Mouse (Mus musculus) lung, postnatal 36 days (tissue): ENCODE data around the gene Krit1.
"Not testable (repeated sequence)": the region's sequence is repeated elsewhere in the genome, so short reads cannot be mapped to it uniquely, and the experiment has no call there.

Experiments
- DNase-seq: peaks from one replicate; pipeline ENCODE4 v3.0.0; 2022; ENCODE audit warnings: mixed read lengths

The Krit1 gene

DNA sequence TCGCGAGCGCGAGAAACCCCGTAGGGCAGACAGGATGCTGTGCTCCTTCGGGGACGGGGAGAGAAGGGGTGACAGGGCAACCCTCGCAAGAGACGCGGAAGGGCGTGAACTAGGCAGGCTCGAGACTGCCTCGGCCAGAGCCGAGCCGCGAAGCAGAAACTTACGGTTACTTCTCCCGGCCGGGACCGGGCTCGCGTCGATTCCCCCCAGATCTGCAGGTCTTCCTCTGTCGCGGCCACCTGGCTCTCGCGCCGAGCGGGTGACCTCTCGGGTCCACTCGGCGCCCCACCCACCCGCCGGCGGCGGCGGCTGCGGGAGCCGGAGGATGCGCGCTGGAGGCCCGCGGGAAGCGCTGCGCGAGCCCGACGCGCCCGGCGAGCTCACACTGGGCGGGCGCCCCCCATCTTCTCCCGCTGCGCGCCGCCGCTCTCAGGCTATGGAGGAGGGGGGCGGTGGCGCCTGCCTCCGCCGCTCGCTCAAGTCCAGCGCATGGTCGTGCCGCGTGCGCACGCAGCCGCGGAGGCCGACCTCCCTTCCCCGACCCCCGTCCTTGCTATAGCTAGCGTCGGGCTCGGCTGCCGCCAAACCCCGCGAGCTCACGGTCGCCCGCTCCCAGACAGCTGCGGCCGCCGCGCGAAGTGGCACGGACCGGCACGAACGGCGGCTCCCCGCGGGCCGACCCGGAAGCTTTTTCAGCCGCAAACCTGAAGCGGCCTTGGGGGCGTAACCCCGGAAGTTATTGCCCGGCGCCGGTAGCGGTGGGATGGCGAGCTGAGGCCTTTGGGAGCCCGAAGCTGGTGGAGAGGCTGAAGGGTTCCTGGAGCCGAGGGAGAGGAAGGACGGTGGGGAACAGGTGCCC, at the start of gene Krit1, which contains the start of gene Ankib1:
Gene Krit1 (plus strand): TSS at position 752 of the 859 bp plus-strand sequence.
Gene Ankib1 (minus strand): TSS at position 493 of the 859 bp plus-strand sequence.
- DNase-seq = peak; percentile 91

DNA sequence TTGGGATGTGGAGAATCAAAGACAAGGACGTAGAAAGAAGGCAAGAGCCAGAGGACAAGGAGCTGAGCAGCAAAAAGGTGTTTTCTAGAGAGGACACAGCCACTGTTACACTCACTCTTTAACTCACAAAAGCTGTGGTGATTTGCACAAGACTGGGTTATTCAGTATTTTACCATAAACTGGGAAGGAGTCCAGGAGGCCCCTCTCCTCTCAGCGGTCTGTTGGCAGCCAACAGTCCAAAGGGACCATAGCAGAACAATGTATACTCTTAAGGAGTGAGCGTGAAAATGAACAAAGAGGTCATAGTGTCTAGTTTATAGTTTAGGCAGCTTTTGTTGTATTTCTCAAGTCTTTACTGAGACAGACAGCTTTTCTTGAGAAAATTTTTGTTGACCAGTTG, 31.5 kb upstream of the Krit1 start:
- DNase-seq = no peak

DNA sequence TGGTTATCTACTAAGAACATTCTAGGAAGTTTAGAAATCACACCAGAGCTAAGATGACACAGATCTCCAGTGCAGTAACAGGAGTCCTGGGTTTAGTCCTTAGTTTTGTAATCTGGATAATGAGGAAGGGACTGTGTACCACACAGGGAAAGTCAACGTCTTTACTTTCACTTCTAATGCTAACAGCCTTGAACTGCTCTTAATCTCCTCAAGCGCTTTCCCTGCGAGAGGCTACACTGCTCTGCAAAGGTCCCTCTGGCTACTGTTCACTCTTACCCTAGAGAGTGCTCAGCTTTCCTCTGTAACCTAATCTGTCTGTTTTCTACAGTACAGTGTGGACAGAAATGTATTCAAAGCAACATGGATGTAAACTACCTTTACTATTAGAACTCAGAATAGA, 31.0 kb upstream of the Krit1 start:
- no peak for DNase-seq

DNA sequence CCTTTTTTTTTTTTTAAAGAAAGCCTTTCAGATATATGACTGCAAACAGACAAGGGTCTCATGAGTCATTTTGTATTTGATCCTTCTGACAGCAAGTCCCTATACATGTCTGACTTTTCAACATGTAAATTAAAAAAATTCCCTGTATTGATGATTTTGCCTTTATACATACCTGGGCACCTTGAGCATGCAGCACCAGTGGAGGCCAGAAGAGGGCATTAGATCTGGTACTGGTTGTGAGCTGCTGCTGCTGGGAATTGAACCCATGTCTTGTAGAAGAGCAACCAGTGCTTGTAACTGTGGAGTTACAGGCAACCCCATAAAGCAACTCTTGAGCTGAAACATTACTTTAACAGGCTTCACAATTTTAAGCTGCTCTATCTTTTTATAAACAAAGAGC, 20.3 kb upstream of the Krit1 start:
- peak; percentile 38 for DNase-seq

DNA sequence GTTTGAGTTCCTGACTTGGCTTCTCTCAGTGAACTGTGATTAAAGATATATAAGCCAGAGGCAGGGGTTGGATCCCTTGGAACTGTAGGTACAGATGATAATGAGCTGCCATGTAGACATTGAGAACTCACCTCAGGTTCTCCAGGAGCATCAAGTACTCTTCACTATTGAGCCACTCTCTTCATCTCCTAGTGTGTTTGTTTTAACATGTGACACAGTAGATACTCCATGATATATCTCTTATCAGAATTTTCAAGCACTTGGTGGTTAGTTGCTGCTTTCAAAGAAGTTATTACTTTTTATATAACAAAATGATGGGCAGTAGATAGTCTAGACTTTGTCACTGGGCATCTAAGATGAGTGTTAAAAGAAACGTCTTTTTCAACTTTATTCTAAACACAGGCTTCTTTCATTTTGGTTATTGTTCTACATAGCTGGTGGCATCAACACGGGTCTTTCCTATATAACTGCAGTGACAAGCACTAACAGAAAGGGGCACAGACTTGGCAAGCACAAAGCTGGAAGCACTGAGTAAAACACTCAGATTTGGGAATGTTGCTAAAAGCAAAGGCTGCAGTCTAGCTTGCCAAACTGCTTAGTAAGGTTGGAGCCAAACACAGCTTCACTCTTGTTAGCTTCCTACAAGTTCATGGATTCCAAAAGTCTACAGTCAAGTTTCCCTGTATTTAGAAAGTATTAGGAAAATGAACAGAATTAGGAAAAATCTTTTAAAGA, 18.9 kb upstream of the Krit1 start:
- DNase-seq = no peak

DNA sequence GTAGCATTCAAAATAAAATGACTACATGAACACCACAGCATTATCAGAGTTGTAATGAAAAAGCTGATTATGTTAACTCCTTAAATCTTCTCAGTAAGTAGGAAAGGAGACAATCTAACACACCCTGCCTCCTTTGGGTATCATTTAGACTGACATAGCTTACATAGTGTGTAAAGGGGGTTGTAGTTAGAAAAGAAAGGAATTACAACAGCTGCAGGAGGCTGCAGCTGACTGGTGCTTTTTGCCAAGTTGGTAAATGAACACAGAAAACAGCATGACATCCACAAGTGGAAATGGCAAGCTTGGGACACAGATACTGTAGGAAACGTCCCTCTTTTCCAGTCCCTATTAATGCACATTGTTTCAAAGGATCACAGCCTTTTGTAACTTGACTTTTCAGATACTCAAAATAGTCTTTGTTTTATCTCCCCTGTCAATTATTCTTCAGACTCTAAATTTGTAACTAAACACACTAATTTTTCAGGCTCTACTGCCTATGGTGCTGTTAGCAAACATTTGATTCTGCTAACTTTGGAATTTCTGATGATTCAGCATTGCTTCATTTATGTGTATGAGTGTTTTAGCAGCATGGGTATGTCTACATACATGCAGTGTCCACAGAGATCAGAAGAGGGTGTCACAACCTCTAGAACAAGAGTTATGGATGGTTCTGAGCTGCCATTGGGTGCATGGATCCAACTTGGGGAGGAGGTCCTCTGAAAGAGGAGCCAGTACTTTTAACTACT, 18.1 kb upstream of the Krit1 start:
- no peak for DNase-seq

DNA sequence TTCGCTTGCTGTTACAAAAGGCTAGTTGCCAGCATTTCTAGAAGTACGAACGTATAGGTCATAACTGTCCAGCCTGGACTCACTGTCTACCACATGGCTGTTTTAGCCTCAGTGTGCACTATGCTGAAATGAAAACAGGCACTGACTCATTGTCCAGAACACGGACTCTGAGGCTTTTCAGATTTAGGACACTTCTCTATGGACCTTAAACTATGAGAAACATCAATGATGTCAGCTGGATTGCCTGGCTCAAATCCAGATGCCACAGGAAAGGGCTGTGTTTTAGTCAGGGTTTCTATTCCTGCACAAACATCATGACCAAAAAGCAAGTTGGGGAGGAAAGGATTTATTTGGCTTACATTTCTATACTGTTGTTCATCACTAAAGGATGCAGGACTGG, 15.4 kb upstream of the Krit1 start:
- DNase-seq = peak; percentile 28

DNA sequence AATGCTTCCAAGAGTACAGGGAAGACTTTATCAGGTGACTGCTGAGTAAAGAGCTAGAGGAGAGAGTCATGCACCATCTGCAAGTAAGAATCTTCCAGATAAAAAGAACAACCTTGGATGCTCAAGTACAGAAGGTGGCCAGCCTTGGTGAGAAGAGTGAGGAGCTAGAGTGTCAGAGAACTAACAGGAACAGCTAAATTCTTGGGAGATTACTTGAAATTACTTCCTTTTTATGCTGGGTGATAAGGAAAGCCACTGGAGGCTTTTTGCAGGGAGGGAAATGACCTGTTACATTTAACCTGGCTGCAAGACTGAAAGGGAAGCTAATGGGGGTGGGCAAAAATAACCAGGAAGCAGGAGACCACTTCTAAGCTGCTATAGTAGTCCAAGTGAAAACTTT, 11.9 kb upstream of the Krit1 start:
- DNase-seq = no peak

DNA sequence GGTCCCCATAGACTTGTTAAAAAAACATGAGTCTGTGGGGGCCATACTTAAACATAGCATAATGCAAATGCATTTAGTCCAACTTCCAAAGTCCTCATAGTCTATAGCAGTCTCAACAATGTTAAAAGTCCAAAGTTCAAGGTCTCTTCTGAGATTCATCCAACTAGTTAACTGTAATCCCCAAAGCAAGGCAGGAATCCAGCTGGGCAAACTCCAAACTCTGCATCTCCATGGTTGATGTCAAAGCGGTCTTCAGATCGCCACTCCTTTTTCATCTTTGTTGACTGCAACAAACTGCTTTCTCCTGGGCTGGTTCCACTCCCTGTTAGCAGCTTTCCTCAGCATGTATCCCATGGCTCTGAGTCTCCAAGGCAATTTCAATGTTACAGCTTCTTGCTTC, 5.9 kb upstream of the Krit1 start:
- DNase-seq = not testable (repeated sequence)

DNA sequence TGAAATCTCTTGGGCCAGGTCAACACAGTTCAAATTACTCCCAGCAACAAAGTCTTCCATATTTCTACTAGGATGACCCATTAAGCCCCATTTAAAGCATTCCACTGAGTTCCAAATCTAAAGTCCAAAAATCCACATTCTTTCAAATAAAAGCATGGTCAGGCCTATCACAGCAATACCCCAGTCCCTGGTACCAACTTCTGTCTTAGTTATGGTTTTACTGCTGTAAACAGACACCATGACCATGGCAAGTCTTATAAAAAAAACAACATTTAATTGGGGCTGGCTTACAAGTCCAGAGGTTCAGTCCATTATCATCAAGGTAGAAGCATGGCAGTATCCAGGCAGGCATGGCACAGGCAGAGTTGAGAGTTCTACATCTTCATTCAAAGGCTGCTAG, 4.3 kb upstream of the Krit1 start:
- DNase-seq = not testable (repeated sequence)

DNA sequence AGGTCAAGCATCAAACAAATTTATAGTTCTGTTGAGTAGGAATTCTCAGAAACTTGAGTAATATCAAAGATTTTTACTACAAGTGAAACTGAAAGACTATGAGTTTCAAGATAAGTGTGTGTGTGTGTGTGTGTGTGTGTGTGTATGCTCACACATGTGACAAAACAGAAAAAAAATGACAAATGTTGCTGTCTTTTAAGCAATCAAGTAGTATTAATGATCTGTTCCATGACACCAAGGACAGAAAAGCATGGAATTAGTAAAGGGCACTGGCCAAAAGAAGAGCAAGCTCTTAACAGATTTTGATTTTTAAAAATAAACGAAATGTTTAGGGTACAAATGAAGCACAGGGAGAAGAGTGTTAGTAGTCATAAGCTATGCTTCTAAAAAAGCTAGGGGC, 2.9 kb upstream of the Krit1 start:
- no peak for DNase-seq

DNA sequence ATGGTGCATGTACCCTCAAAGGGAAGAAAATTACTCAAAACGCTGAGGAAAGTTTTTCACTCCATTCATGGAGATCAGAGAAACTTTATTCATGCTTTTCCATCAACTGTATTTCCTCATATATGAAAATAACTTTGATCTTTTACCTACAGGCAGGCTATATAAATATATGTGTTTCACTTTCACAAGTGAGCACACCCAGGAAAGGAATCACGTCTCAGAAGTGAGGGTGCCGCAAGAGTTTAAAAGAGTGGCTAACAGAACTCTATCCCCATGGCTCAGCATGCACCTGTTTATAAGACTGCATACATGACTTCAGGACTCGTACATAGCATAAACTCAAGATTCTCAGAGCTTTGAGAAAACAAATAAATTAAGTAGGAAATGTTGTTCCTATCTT, 2.1 kb upstream of the Krit1 start:
- no peak for DNase-seq

DNA sequence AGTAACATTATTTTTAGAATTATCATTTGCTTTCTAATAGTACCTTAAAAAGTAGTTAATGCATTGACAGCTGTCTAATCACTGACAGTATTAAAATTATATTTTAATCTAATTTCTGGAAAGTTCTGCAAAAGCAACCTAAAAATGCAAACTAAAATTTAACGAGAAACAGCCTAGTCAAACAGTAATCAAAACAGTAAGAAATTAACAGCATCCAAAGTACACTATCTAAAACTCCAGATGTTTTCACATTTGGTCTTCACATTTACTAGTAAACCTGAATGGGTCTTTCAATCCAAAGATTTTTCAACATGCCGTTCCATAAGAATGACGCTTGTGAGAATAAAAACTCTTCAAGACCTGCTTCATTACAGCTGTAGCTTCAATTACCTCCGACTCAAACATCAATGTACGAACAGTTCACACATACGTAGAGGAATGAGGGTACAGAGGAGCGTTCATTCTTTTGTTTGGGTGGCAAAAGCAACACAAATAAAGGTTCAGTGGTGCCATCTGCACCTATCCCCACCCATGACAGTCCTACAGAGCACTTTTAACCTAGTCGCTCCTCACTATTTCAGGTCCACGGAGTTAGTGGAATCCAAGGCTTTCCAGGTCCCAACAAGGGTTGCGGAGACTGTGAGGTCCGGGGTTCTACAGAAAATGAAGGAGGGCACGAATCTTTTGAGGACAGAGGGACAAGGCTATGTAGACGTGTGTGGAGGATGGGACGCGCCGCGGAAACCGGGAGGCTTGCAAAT, 1.1 kb upstream of the Krit1 start:
- DNase-seq = no peak

DNA sequence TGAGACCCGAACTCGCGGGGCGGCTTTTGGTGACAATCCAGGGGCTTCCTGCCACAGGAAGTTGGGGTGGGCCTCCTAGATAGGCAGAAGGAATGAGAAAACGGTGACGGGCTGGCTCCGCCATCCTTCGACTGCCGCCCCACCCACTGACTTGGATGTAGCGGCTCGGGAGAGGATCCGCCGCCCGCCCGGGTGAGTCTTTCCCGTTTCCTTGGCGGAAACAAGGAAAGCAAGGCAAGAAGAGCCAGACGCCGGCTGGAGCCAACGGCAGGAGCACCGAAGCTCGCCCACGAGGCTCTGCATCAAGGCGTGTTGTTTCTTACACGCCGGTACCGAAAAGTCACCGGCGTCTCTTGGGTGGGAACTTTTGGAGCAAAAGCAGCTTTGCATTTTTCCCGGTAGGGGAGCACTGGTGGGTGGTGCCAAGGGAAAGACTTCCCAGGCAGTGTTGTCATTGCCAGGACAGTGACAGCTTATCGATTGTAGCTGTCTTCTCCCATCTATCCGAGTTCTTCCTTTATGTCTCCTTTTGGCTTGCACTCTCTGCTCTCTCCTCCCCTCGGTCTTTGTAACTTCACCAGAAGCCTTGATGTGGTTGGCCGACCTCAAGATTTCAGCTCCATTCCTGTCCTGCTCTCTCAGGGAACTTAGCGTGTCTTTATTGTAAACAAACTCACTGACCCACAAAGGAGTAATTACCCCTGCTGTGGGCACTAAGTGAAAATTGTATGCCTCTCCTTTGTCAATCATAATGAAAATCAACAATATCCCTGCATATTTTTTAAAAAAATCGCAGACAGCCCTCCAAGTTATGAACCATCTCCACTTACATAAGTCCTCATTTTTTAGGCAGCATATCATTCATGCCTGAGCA, 545 bp downstream of the Krit1 start:
- DNase-seq = peak; percentile 13

DNA sequence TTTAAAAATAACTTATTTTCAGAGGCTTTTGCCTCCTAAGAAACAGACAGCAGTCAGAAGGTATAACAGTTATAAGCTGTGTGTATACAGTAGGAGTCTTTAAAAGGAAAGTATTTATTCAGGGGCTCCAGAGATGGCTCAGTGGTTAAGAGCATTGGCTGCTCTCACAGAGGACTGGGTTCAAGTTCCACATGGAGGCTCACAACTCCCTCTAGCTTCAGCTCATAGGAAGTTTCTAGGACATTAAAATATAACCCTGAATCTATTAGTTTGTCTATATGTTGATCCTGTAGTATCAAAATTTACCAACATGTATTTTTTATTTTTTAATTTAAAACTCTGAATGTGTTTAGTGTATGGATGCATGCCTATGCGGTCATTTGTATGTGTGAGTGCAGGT, 5.5 kb downstream of the Krit1 start:
- no peak for DNase-seq

DNA sequence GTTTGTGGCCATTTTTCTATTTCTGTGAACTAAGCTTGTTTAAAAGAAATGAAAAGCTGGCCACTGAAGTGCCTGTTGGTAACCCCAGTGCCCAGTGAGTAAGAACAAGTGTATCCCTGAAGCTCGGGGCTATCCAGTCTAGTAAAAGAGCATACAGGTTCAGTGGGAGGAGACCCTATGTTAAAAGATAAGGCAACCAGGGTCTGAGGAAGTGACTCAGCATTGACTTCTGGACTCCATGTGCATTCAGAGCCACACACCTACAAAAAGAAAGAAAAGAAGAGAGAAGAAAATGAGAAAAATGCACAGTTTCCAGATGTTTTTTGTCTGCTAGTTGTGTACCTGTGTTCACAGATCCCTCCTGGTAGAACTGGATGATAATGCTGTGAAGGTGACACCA, 31.1 kb downstream of the Krit1 start:
- no peak for DNase-seq

DNA sequence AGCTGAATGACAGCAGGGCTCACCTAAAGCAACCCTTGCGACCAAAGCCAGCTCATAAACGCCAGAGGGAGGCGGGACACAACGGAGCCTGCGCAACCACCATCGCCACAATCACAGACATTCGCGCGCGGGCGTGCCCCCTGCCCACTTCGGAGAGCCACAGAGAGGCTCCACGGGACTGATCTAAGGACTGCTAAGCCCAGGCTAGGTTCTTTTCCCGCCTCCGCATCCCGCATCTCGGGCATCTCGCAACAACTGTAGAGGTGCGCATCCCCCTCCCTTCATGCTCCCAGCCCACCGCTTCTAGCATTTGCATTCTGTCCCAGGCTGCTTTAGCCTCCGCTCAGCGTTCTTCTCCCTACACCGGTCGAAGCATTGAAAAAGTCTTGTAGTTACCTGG, 42.0 kb downstream of the Krit1 start, which contains the start of gene Lrrd1:
Gene Lrrd1 (plus strand): TSS at position 148 of the 400 bp plus-strand sequence.
- no peak for DNase-seq

DNA sequence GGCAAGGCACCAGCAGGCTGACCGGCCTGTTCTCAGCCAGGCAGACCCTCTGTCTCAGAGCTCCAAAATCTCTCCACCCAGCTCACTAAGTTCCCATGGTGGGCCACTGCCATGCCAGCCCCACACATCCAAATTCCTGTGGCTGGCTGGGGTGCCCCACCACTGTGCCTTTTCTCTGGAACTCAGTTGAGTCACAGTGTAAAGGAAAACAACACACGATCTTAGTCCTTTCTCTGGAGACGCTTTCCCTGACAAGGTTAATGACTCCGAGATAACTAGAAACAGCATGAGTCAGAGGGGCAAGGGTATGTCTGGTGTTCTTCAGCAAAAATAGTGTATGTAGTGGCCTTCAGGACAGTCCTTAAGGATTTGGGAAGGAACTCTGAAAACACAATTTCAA, 67.2 kb downstream of the Krit1 start:
- no peak for DNase-seq

DNA sequence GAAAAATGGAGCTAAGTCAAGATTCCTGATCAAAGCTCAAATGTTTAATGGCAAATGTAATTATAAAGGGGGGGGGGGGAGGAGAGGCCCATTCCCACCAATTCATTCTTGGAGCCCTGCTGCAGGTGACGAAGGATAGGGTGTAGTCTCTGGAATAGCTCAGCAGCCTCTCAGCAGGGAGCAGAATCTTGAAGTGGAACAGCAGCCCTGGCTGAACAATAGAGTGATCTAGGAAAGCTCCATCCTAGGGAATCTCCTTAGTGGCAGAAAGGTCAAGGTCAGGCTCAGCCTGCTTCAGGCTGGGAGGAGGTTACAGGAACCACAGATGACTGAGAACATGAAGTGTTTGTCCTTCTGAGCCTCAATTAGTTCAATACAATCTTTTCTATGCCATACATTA, 69.4 kb downstream of the Krit1 start:
- DNase-seq = no peak

DNA sequence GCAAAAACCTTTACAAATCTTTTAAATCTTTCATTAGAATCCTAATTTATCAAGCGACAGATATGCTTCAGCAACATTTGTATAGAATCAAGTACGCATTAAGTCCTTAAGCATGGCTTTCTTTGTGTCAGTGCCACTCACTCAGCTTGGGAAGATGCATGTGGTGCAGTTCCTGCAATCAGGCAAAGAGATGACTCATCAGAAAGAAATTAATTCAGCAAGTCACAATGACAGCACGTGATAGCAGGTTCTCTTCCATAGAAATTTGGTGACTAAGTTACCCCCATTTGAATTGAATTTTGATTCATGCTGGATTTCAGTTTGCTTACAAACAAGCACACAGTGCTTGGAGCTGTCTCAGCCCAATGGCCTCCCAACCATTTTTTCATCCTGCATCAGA, 70.5 kb downstream of the Krit1 start:
- no peak for DNase-seq

DNA sequence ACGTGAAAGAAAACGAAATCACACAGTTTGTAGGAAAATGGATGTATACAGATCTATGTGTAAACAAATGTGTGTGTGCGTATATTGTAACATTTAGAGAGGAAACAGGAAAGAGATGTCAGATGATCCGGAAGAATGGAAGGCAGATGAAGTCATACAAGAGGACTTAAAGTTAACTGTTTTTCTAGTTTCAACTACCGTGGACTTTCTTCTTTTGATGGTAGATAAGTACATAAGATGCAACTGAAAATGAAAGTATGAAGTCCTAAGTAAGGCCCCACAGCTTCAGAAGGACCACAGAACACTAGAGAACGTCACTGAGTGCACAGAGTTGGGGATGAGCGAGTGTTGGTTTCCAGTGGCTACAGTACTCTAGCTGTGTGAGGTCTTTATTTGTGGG, 83.9 kb downstream of the Krit1 start:
- not testable (repeated sequence) for DNase-seq

DNA sequence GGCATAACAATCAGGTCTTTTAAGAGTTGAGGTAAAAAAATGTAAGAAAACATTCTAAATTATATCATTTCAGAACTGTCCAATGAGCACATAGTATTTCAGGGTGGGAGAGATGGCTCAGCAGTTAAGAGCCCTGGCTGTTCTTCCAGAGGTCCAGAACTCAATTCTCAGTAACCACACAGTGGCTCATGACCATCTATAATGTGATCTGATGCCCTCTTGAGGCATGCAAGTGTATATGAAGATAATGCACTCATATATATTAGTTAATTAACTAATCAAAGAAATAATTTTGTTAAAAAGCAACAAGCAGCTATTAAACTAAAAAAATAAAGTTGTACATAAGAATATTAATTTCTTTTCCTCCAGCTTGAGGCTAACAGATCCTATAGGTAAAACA, 86.2 kb downstream of the Krit1 start:
- DNase-seq = no peak
